Mouse (Mus musculus): Measurements from ENCODE around the gene Auh. TPM values are rescaled to one million over a fixed set of nuclear protein-coding genes. Genes with fewer than 3 reads are reported as not detected.

Gene Auh
- polyA plus RNA-seq, 1 experiment from 2014 or later, result 30.1 TPM

DNA sequence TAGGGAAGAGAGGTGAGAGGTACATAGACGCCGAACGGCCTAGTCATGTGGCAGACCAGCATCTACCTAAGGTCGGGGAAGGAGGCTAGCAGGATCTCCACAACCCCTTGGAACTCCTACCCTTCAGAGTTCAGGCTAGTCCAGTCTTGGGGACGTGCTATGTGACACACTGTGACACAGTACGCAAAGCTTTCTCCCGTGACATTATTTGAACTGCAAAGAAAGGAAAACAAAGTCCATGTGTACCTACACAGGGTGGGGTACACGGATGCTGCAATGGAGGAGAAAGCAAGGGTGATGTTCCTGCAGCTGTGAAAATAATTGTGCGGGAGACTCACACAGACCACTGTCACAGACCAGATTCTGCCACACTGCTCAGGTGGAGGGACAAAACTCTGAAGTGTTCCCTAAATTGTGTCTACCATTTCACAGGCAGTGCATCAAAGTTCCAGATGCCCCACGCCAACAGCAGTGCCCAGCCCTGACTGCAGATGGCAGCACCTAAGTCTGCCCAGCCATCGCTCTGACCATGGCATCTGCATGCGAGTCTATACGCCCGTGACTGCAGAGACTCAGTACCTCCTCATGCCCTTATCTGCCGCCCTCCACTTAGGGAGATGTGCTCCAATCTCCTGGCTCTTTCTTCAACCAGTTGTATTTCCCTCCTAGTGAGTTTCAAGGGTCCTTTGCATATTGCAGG is 79.3 kb downstream of the Auh start:
- Histone ChIP-seq H3K4me3 (no peak overlapping the region), H3K4me2 (no peak overlapping the region), H3K9me3 (replicated peaks) (no peaks in the 10 kb centered on the region), H3K9ac (no peak overlapping the region), H3K4me1 (peaks cover 11% of the 10 kb centered on the region), H3K36me3 (no peaks in the 10 kb centered on the region), H3K27ac (no peak overlapping the region), H3K27me3 (replicated peaks) (no peaks in the 10 kb centered on the region)
- WGBS (ENCODE audit: insufficient replicate concordance), result 66% methylated on average over 15 of the region's 15 CpGs
- no peak for ATAC-seq

DNA sequence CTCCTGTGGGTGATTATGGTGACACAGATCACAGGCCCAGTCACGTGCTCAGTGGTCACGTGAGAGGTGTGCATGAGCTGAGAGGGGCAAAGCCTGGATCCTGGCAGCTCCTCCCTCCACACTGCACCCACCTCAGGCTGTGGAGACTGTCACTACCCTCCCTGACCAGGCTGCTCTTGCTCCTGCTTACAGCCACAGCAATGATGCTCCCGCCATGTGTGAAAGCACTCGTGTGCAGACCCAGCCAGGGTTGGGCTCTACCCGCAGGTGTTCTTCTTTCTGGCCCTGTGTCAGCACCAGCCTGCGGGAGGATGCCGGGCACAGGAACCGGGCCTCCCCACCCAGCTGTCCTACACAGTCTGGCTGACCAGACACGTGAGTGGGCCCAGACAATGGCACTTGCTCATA is 80.1 kb downstream of the Auh start:
- Histone ChIP-seq H3K27me3 (replicated peaks) (no peaks in the 10 kb centered on the region), H3K36me3 (no peaks in the 10 kb centered on the region), H3K4me3 (no peak overlapping the region), H3K9me3 (replicated peaks) (no peaks in the 10 kb centered on the region), H3K4me2 (no peak overlapping the region), H3K9ac (no peak overlapping the region), H3K27ac (no peak overlapping the region), H3K4me1 (peaks cover 11% of the 10 kb centered on the region)
- WGBS (ENCODE audit: insufficient replicate concordance), result 80% methylated on average over 9 of the region's 9 CpGs
- no peak for ATAC-seq

DNA sequence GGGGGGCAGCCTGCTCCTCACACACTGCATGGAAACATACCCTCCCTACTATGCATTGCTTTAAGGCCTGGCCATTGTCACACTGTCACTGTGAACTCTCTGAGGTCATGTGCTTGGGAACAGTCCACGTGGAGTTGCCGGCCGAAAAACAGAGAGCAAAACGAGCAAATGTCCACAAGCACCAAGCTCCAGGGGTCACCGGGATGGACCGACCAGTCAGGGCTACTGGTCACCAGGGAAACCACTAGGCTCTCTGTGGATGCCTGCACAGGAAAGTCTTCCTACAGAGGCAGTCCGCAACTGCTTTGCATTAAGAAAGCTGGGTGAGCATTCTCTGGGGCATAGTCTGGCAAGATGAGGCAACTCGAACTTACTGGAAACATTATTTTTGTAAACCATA is 82.0 kb downstream of the Auh start:
- no peak for ATAC-seq
- 72% methylated on average over 8 of the region's 8 CpGs for WGBS (ENCODE audit: insufficient replicate concordance)
- H3K4me3 ChIP-seq, result no peak overlapping the region
- no peaks in the 10 kb centered on the region for H3K9me3 ChIP-seq (replicated peaks)
- H3K27me3 ChIP-seq (replicated peaks), result no peaks in the 10 kb centered on the region
- H3K4me1 ChIP-seq, result peaks cover 11% of the 10 kb centered on the region
- H3K27ac ChIP-seq, result no peak overlapping the region
- no peaks in the 10 kb centered on the region for H3K36me3 ChIP-seq
- H3K4me2 ChIP-seq, result no peak overlapping the region
- no peak overlapping the region for H3K9ac ChIP-seq

DNA sequence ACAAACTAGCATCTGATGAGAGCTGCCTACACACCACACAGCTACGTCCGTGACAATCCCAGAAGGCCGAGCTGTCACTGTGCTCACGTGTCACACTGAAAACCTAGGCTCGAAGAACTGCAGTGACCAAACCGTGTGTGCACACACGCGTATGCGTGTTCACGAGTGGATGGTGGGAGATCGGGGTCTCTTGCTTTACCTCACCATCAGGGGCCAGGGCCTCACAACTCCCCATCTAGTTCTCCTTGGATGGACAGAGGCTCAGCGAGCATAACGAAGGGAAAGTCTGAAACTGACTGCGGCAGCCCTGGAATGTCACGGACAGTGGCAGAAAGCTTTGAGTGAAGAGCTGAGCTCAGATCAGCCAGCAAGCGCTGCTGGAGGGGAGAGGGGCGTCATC is 82.4 kb downstream of the Auh start:
- H3K27me3 ChIP-seq (replicated peaks), result no peaks in the 10 kb centered on the region
- no peak overlapping the region for H3K4me3 ChIP-seq
- H3K9ac ChIP-seq, result no peak overlapping the region
- H3K4me1 ChIP-seq, result peaks cover 11% of the 10 kb centered on the region
- no peak overlapping the region for H3K4me2 ChIP-seq
- ATAC-seq, result no peak
- no peaks in the 10 kb centered on the region for H3K36me3 ChIP-seq
- 91% methylated on average over 17 of the region's 17 CpGs for WGBS (ENCODE audit: insufficient replicate concordance)
- no peak overlapping the region for H3K27ac ChIP-seq
- no peaks in the 10 kb centered on the region for H3K9me3 ChIP-seq (replicated peaks)

DNA sequence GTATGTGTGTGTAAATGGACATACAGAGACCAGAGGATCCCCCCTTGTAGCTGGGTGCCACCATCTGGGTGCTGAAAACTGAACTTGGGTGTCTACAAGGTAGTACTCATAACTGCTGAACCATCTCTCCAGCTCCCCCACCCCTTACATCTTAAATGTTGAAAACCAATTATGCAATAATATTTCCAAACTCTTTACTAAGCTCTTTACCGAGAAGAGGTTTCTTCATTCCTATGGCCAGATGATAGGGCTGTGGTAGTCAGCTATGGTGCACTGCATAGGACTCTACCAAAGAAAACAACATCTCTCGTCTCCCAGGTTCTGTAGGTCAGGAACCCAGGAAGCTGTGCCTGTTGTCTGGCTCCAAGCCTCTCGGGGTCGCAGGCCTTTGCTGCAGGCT is 83.9 kb downstream of the Auh start:
- Histone ChIP-seq H3K4me3 (no peak overlapping the region), H3K4me2 (no peak overlapping the region), H3K4me1 (peaks cover 6% of the 10 kb centered on the region), H3K36me3 (no peaks in the 10 kb centered on the region), H3K27me3 (replicated peaks) (no peaks in the 10 kb centered on the region), H3K9ac (no peak overlapping the region), H3K27ac (no peak overlapping the region), H3K9me3 (replicated peaks) (no peaks in the 10 kb centered on the region)
- 75% methylated on average over 4 of the region's 4 CpGs for WGBS (ENCODE audit: insufficient replicate concordance)
- no peak for ATAC-seq

DNA sequence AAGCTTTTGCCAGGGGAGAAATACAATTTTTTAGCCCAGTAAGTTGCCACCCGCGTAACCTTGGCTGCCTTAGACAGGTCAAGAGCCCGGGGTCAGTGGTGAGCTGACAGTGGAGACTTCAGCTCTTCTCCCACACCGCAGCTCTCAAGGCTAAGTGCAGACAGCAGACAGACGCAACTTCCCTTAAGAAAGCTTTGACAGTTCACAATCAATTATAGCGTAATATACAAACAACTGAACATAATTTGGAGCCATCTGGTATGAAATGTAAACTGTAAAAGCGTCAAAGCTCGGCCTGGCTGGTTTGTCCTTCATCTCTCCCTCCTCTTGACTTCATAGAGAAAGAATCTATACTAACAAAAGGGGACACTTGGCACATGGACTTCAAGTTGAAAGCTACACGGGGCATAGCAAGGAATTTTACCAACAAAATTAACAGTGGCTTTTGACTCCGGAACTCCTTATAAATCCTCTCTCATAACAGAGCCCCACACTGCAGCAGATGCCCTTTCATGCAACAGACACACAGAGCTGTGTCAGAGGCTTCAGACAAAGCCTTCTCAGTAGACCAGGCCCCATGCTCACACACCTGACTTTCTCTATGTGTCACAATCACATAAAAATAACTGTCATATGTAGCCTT is 85.8 kb downstream of the Auh start:
- Histone ChIP-seq H3K36me3 (no peaks in the 10 kb centered on the region), H3K4me2 (no peak overlapping the region), H3K4me1 (no peaks in the 10 kb centered on the region; the same call in 1 of the 2 replicates), H3K4me3 (no peak overlapping the region), H3K27me3 (replicated peaks) (no peaks in the 10 kb centered on the region), H3K9me3 (replicated peaks) (no peaks in the 10 kb centered on the region), H3K27ac (no peak overlapping the region; the same call in 1 of the 2 replicates), H3K9ac (no peak overlapping the region)
- WGBS (ENCODE audit: insufficient replicate concordance), result 60% methylated on average over 10 of the region's 10 CpGs
- ATAC-seq, result no peak

DNA sequence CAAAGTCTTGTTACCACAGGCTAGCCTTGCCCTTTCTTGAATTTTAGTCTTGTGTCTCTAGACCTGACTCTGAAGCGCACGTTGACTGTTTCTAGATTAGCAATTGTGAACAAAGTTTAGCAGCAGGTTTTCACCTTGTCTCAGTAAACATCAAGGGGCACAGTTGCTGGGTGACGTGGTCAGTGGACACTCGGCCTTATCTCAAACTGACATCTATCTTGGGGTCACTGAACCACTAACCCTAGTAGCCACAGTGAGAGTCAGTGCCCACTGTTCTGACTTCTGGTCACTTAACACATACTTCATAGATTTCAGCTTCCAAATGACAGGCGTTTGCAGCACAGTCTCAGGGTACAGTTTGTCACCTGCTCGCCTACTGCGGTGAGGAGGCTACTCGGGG is 93.2 kb downstream of the Auh start:
- H3K27ac ChIP-seq, result no peak overlapping the region
- H3K4me3 ChIP-seq, result no peak overlapping the region
- no peaks in the 10 kb centered on the region for H3K9me3 ChIP-seq (replicated peaks)
- 69% methylated on average over 8 of the region's 8 CpGs for WGBS (ENCODE audit: insufficient replicate concordance)
- no peak for ATAC-seq
- peaks cover 31% of the 10 kb centered on the region for H3K4me1 ChIP-seq
- no peak overlapping the region for H3K9ac ChIP-seq
- H3K36me3 ChIP-seq, result peaks cover 16% of the 10 kb centered on the region; the same call in 1 of the 2 replicates
- no peak overlapping the region for H3K4me2 ChIP-seq
- no peaks in the 10 kb centered on the region for H3K27me3 ChIP-seq (replicated peaks)

DNA sequence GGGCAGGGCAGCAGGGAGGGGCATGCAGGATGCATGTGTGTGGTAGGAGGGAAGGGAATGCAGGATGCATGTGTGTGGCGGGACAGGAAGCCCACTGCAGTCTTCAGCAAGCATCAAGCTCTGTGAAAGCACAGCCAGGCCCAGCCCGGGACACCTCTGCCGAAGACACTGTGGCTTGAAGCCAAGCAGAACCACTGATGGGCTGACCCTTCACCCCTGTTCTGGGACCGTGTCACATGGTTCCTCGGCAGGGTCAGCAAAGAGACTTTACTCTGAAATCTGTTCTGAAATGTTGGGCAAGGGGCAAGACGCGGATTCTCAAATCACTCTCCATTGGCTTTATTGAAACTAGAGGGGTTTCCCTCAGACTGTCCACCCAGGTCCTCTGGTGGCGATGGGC is 94.9 kb downstream of the Auh start:
- Histone ChIP-seq H3K9me3 (replicated peaks) (no peaks in the 10 kb centered on the region), H3K4me2 (no peak overlapping the region), H3K9ac (no peak overlapping the region), H3K36me3 (peaks cover 16% of the 10 kb centered on the region; the same call in 1 of the 2 replicates), H3K4me3 (no peak overlapping the region), H3K27ac (peak overlapping the region; percentile 18; the same call in 1 of the 2 replicates), H3K27me3 (replicated peaks) (no peaks in the 10 kb centered on the region), H3K4me1 (peaks cover 48% of the 10 kb centered on the region)
- 80% methylated on average over 8 of the region's 8 CpGs for WGBS (ENCODE audit: insufficient replicate concordance)
- no peak for ATAC-seq

DNA sequence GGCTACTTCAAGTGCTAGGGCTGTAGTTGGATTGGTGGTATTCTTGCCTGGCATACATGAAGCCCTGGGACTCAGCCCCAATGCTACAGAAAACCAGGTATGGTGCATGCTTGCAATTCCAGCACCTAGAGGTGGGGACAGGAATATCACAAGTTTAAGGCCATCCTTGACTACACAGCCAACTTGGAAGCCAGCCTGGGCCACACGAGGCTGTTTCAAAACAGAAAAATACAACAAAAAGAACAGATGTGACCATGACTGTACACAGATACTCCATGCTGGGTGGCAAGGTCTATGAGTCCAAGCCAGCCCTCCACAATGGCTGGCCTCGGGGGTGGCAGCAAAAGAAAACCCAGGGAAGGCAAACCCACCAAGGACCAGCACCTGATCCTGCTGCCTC is 95.7 kb downstream of the Auh start:
- H3K9me3 ChIP-seq (replicated peaks), result no peaks in the 10 kb centered on the region
- H3K9ac ChIP-seq, result no peak overlapping the region
- peaks cover 56% of the 10 kb centered on the region for H3K4me1 ChIP-seq
- peak overlapping the region; percentile 18; the same call in 1 of the 2 replicates for H3K27ac ChIP-seq
- ATAC-seq, result no peak
- 67% methylated on average over 2 of the region's 2 CpGs for WGBS (ENCODE audit: insufficient replicate concordance)
- H3K36me3 ChIP-seq, result peaks cover 16% of the 10 kb centered on the region; the same call in 1 of the 2 replicates
- no peaks in the 10 kb centered on the region for H3K27me3 ChIP-seq (replicated peaks)
- no peak overlapping the region for H3K4me2 ChIP-seq
- no peak overlapping the region for H3K4me3 ChIP-seq

DNA sequence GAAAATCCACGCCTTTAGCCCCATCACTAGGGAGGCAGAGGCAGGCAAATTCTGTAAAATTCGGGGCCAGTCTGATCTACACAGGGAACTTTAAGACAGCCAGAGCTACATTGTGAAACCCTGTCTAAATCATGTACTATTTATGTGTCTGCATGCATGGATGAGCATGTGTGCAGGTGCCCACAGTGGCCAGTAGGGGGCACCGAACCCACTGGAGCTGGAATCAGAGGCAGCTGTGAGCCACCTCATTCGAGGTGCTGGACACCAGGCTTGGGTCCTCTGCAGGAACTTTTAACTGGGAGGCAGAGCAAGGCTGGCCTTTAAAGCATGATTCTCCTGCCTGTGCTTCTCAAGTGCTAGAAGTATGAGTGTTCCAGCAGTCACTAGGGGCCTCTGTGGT is 96.3 kb downstream of the Auh start:
- peaks cover 62% of the 10 kb centered on the region for H3K4me1 ChIP-seq
- H3K27me3 ChIP-seq (replicated peaks), result no peaks in the 10 kb centered on the region
- H3K9ac ChIP-seq, result no peak overlapping the region
- WGBS (ENCODE audit: insufficient replicate concordance), result 60% methylated on average over 4 of the region's 4 CpGs
- ATAC-seq, result no peak
- H3K36me3 ChIP-seq, result peaks cover 16% of the 10 kb centered on the region; the same call in 1 of the 2 replicates
- no peak overlapping the region for H3K4me3 ChIP-seq
- no peak overlapping the region for H3K4me2 ChIP-seq
- no peaks in the 10 kb centered on the region for H3K9me3 ChIP-seq (replicated peaks)
- peak overlapping the region; percentile 31; the same call in 1 of the 2 replicates for H3K27ac ChIP-seq

DNA sequence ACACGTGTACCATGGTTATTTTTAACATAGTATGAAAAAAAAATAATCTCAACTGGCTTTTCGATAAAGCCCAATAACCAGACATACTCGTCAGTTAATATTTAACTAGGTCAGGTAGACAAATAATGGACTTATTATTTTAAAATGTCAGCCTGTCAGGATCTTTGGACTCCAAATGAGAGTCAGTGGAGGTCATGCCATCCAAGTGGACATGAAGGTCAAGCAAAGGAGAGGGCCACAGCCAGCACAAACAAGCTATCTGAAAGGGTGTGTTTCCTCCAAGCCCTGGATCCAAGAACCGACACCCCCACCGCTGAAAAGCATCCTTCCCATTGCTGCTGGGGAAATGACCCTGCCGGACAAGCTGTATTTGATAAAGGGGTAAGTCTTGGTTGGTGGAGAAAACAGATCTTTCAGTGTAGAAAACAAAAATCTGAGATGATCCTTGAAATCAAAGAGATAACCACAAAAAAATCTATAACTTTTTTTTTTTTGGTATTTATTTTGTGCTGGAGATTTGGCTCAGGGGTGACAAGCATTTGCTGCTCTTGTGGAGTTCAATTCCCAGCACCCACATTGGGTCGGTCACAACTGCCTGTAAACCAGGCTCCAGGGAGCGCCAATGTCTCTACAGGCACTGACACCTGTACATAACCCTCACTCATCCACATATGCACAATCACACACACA is 96.9 kb downstream of the Auh start:
- H3K4me3 ChIP-seq, result no peak overlapping the region
- H3K36me3 ChIP-seq, result peaks cover 10% of the 10 kb centered on the region; the same call in 1 of the 2 replicates
- H3K4me2 ChIP-seq, result no peak overlapping the region
- H3K27ac ChIP-seq, result peak overlapping the region; percentile 37; the same call in 1 of the 2 replicates
- ATAC-seq, result no peak
- H3K27me3 ChIP-seq (replicated peaks), result no peaks in the 10 kb centered on the region
- H3K4me1 ChIP-seq, result peaks cover 68% of the 10 kb centered on the region
- 77% methylated on average over 8 of the region's 8 CpGs for WGBS (ENCODE audit: insufficient replicate concordance)
- no peaks in the 10 kb centered on the region for H3K9me3 ChIP-seq (replicated peaks)
- peak overlapping the region; percentile 50; the same call in 1 of the 2 replicates for H3K9ac ChIP-seq
